Mouse (Mus musculus) spleen, adult 2 months (tissue): ENCODE measurements at regions not wholly inside any gene's neighbourhood (a gene's known extent, or its start where the extent isn't known, plus 50 kb on each side); places are given as distances from the start of the nearest gene placed in this dataset.
A peak's percentile ranks its signal among the peaks of the same experiment; 100 is the strongest.

Experiments
- DNase-seq, 2 experiments: peaks; one replicate each; pipeline versions ENCODE4 v3.0.0 to v3.0.0-alpha.2; 2012 to 2021; ENCODE audit warnings: low spot score in 2 of 2, low read depth in 1 of 2
- H3K27ac ChIP-seq: fragments of 200-500 bp; 2 replicates; pipeline ENCODE4 v1.5.1; 2012; ENCODE audit warnings: low read length, inconsistent platforms; ENCODE audit not compliant: insufficient read depth
- H3K27me3 ChIP-seq: fragments of 200-500 bp; 2 replicates; pipeline ENCODE4 v1.6.1; 2012; ENCODE audit warnings: mild to moderate bottlenecking, moderate library complexity, low read length, inconsistent platforms; ENCODE audit not compliant: control insufficient read depth, insufficient read depth
- H3K36me3 ChIP-seq: fragments of 200-500 bp; 2 replicates; pipeline ENCODE4 v1.6.1; 2012; ENCODE audit warnings: mild to moderate bottlenecking, low read length, inconsistent platforms; ENCODE audit not compliant: control insufficient read depth, insufficient read depth
- H3K4me1 ChIP-seq: fragments of 200-500 bp; 2 replicates; pipeline ENCODE4 v1.6.1; 2011; ENCODE audit warnings: inconsistent platforms; ENCODE audit not compliant: control insufficient read depth, insufficient read depth, insufficient read length
- H3K4me3 ChIP-seq: fragments of 200-500 bp; 2 replicates; pipeline ENCODE4 v1.5.1; 2011; ENCODE audit warnings: mild to moderate bottlenecking, inconsistent platforms; ENCODE audit not compliant: insufficient read depth, insufficient read length; ENCODE audit errors: extremely low read depth
- CTCF ChIP-seq: fragments of 200-500 bp; IDR thresholded peaks from 2 replicates; pipeline ENCODE4 v1.5.1; 2011; ENCODE audit warnings: mild to moderate bottlenecking, inconsistent platforms; ENCODE audit not compliant: insufficient read depth, insufficient read length, insufficient replicate concordance; ENCODE audit errors: extremely low read depth
- POLR2A ChIP-seq: fragments of 200-500 bp; IDR thresholded peaks from 2 replicates; pipeline ENCODE4 v1.6.1; 2011; ENCODE audit warnings: low read depth, low read length, inconsistent platforms
- WGBS: fragments of 180-500 bp; shearing (Covaris S2); methylation state at CpG from one replicate; pipeline ENCODE4 v1.1.7; 2018; 5-methylcytosine and 5-hydroxymethylcytosine counted together

DNA sequence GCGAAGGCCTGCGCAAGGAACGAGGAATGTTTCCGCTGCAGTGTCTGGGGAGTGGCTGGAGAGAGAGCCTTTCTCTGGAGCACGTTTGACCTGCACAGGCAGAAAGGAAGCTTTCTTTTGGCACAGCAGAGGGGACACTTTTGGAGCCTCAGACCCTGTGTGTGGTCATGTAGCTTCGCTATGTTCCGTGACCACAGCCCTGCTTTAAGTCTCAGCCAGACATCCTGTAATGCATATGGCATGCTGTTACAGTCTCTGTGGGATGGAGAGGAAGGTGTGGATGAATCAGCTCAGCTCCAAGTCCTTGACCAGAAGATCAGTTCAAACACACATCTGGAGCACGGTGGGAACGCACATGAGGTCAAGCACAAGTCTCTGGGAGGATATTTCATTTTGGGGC lies 107.3 kb upstream of the Tnp1 start:
- Histone ChIP-seq H3K27me3 (no peaks in the 10 kb centered on the region), H3K27ac (no peak overlapping the region), H3K4me3 (no peak overlapping the region), H3K4me1 (no peaks in the 10 kb centered on the region), H3K36me3 (no peaks in the 10 kb centered on the region)
- DNase-seq = no peak
- TF ChIP-seq POLR2A (no peak), CTCF (no peak)
- WGBS = 85% methylated on average over 9 of the region's 9 CpGs

DNA sequence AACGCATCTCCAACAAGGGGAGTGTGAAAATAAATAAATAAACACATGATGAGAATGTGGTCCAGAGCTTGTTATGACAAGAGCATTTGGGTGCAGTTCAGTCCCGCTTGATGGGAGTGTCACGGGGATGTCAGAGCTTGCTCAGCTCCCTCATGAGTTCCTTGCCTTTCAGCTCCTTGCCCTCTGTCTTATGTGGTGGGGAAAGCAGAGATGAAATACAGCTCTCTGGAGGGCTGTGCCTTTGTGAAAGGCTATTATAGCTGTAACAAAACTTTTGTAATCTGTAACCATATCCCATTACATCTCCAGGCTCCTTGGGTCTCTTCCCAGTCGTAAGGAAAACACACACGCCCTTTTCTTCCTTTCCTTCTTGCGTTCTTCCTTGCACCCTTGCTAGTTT lies 103.0 kb upstream of the Tnp1 start:
- H3K27ac ChIP-seq = no peak overlapping the region
- no peak for TF ChIP-seq CTCF
- no peak for TF ChIP-seq POLR2A
- H3K27me3 ChIP-seq = no peaks in the 10 kb centered on the region
- H3K4me1 ChIP-seq = no peaks in the 10 kb centered on the region
- H3K36me3 ChIP-seq = no peaks in the 10 kb centered on the region
- H3K4me3 ChIP-seq = no peak overlapping the region
- DNase-seq = no peak
- WGBS = 88% methylated on average over 6 of the region's 6 CpGs

DNA sequence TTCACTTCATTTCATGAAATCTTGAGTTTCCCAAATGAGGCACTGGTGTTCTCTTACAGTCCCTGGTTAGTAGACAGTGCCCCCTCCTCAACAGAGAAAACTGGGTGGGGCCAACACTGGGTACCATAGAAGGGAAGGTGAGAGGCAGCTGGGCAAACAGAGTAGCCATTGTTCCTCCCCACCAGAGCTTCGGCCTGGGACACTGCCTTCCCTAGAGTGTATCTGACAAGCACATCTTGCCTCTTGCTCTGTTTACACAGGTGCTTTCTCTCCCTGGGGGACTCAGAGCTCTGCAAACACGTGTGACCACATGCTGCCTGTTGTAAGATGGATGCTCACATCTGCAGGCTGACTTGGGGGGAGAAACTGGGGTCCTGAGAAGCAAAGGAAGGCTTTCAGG lies 100.8 kb upstream of the Tnp1 start:
- no peak overlapping the region for H3K27ac ChIP-seq
- 37% methylated on average over 2 of the region's 2 CpGs for WGBS
- H3K27me3 ChIP-seq = no peaks in the 10 kb centered on the region
- no peak overlapping the region for H3K4me3 ChIP-seq
- DNase-seq = no peak
- H3K36me3 ChIP-seq = no peaks in the 10 kb centered on the region
- TF ChIP-seq CTCF (no peak), POLR2A (no peak)
- H3K4me1 ChIP-seq = no peaks in the 10 kb centered on the region

DNA sequence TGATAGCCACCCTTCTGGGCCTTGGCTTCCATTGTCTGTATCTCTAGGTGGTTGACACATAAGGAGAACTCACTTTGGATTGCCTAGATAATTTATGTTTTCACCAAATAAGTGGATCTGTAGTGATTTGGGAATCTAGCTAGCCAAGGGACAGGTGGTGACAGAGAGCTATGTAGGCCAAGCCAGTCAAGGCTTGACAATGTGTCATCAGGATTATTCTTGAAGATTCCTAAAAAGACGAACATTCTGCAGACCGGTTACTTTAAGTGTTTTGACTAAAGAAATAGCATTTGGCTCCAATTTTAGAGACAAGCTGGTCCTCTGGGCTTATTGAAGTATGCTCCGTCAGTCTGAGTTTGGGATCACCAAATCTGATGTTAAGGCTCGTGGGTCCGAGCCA lies 100.1 kb upstream of the Tnp1 start:
- Histone ChIP-seq H3K4me3 (no peak overlapping the region), H3K27ac (no peak overlapping the region), H3K27me3 (no peaks in the 10 kb centered on the region), H3K4me1 (no peaks in the 10 kb centered on the region), H3K36me3 (no peaks in the 10 kb centered on the region)
- no peak for DNase-seq
- no peak for TF ChIP-seq POLR2A
- TF ChIP-seq CTCF = no peak
- WGBS = 87% methylated on average over 5 of the region's 5 CpGs

DNA sequence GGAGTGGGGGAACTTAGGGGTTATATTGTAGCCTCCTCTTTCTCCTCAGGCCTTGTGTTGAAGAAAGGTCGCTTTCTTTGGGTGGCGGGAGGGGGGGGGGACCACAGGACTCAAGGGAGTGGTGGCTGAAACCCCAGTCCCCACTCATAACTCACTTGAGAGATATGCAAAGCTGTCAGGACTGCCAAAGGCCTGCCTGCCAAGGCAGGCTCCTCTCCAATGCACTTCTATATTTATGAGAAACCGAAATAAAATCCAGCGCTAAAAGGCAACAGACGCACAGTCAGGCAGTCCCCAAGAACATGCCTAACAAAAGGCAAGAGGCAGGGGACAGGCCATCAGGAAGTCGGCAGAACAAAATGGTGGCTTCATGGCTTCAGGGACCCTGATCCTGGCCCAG lies 97.4 kb upstream of the Tnp1 start:
- Histone ChIP-seq H3K4me1 (no peaks in the 10 kb centered on the region), H3K27ac (no peak overlapping the region), H3K36me3 (no peaks in the 10 kb centered on the region), H3K27me3 (no peaks in the 10 kb centered on the region), H3K4me3 (no peak overlapping the region)
- no peak for TF ChIP-seq POLR2A
- no peak for TF ChIP-seq CTCF
- DNase-seq = no peak
- WGBS = 92% methylated on average over 6 of the region's 6 CpGs

DNA sequence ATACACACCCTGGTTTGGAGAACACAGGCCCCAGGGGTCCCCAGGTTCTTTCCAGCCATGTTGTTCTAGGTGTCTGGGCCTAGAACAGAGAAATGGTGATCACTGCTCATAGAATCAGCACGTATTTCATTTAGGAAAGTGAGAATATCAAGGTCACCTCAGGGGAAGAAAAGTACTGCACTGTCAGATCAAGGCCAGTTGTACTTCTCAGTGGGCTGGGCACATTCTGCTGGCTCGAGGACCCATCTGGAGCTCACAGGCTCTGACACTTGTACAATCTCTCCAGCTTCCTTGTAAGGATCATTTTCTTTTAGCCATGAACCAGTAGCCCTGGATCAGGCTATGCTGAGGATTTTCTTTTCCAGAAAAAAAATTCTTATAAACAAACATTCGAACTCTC lies 97.0 kb upstream of the Tnp1 start:
- H3K27me3 ChIP-seq = no peaks in the 10 kb centered on the region
- no peak for TF ChIP-seq POLR2A
- TF ChIP-seq CTCF = no peak
- no peak for DNase-seq
- no peaks in the 10 kb centered on the region for H3K36me3 ChIP-seq
- no peak overlapping the region for H3K27ac ChIP-seq
- no peak overlapping the region for H3K4me3 ChIP-seq
- 84% methylated on average over 3 of the region's 3 CpGs for WGBS
- no peaks in the 10 kb centered on the region for H3K4me1 ChIP-seq

DNA sequence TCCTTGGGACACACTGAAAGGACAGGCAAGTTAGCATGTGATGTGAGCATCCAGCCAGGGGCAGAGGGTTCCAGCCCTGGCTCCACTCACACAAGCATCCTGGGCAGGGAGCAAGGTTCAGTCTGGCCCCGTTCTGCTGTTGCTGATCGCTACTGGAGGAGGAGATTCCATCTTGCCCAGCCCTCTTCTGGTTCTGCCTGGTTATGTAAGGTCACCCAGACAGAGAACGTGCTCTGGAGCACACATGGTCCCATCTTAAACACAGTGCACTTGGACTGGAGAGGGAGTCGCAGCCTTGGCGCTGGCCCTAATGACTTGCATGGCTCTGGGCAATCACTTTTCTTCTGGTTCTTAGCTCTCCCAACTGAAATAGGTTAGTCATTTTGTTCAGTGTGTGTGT lies 96.2 kb upstream of the Tnp1 start:
- Histone ChIP-seq H3K36me3 (no peaks in the 10 kb centered on the region), H3K27me3 (no peaks in the 10 kb centered on the region), H3K4me3 (no peak overlapping the region), H3K4me1 (no peaks in the 10 kb centered on the region), H3K27ac (peak overlapping the region; percentile 13; the same call in 1 of the 2 replicates)
- WGBS = 89% methylated on average over 5 of the region's 5 CpGs
- TF ChIP-seq CTCF (no peak), POLR2A (no peak)
- no peak for DNase-seq
